Mouse (Mus musculus) lung, postnatal 0 days (tissue): ENCODE data around the gene Tmem41b.

Source experiments
- CTCF ChIP-seq: IDR thresholded peaks from 2 replicates; pipeline ENCODE4 v1.5.1; 2016; ENCODE audit warnings: antibody characterized with exemption, mild to moderate bottlenecking
- EP300 ChIP-seq: IDR thresholded peaks from 2 replicates; pipeline ENCODE4 v1.6.1; 2016; ENCODE audit warnings: antibody characterized with exemption, mild to moderate bottlenecking, control low read depth

DNA sequence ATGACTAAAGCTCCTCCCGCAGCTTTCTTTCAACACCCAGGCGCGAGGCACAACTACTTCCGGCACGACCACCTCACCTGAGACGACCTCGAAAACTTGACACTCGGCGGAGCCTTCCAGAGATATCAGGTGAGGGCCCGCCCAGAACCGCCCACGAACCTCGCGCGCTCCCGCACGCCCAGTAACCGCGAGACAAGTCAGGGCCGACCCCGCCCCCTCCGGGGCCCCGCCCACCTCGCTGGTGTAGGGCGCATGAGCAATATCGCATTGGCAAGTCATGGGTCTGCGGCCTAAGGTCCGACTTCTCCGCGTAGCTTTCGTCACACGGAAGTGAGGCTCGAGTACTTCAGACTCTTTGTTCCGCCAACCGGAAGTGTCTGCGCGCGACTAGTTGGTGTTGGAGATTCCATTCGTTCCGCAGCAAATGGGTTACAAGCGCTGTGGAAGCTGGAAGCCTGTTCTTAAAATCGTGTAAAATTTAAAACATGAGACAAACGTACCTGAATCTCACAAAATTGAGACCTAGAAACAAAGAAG is 528 bp downstream of the Tmem41b start:
- TF ChIP-seq CTCF (no peak), EP300 (no peak)
